Mouse (Mus musculus) lung, embryonic 15.5 days (tissue): Measurements from ENCODE around the gene Tmem18. TPM values are rescaled to one million over a fixed set of nuclear protein-coding genes. Genes with fewer than 3 reads are reported as not detected.

ENCODE experiments used
- ATAC-seq: fragments of 200-750 bp; cut with Nextera tagmentation; 2 replicates; pipeline ENCODE4 v1.8.0; 2017; ENCODE audit warnings: moderate number of reproducible peaks, borderline replicate concordance; ENCODE audit not compliant: low FRiP score, low TSS enrichment; ENCODE audit errors: extremely low read depth
- H3K27ac ChIP-seq: fragments of 300-500 bp; sonication (generic); 2 replicates; pipeline ENCODE4 v1.5.1; 2015; ENCODE audit warnings: moderate library complexity, mild to moderate bottlenecking, inconsistent platforms
- H3K27me3 ChIP-seq: fragments of 300-500 bp; sonication (generic); 2 replicates; pipeline ENCODE4 v1.6.1; 2015; ENCODE audit warnings: inconsistent platforms
- H3K36me3 ChIP-seq: fragments of 300-500 bp; sonication (generic); 2 replicates; pipeline ENCODE4 v1.6.1; 2015; ENCODE audit warnings: inconsistent platforms
- H3K4me1 ChIP-seq: fragments of 300-500 bp; sonication (generic); 2 replicates; pipeline ENCODE4 v1.6.1; 2015; ENCODE audit warnings: inconsistent platforms
- H3K4me2 ChIP-seq: fragments of 300-500 bp; sonication (generic); 2 replicates; pipeline ENCODE4 v1.6.1; 2015; ENCODE audit warnings: inconsistent platforms, mild to moderate bottlenecking, moderate library complexity
- H3K4me3 ChIP-seq: fragments of 300-500 bp; sonication (generic); 2 replicates; pipeline ENCODE4 v1.5.1; 2015; ENCODE audit warnings: mild to moderate bottlenecking, inconsistent platforms
- H3K9ac ChIP-seq: fragments of 300-500 bp; sonication (generic); 2 replicates; pipeline ENCODE4 v1.6.1; 2015; ENCODE audit warnings: inconsistent platforms
- H3K9me3 ChIP-seq: fragments of 300-500 bp; sonication (generic); 2 replicates; pipeline ENCODE4 v1.6.1; 2016; ENCODE audit warnings: inconsistent platforms
- WGBS: fragments of 180-500 bp; shearing (Covaris S2); methylation state at CpG from one replicate; pipeline ENCODE4 v1.1.7; 2015; 5-methylcytosine and 5-hydroxymethylcytosine counted together
- microRNA-seq: library from miRNA; unstranded; fragments of <30 nt; microRNA quantifications from one replicate; pipeline ENCODE4, GENCODE M21; 2016
- polyA plus RNA-seq: library from polyadenylated mRNA; unstranded; fragments of >200 nt; fragmentation: Nextera tagmentation; extraction: Ambion mirVana; gene quantifications from 2 replicates; pipeline ENCODE4 v1.2.1, GENCODE M21; 2015

The Tmem18 gene
- polyA plus RNA-seq, 1 experiment from 2014 or later: 32.4 TPM

DNA sequence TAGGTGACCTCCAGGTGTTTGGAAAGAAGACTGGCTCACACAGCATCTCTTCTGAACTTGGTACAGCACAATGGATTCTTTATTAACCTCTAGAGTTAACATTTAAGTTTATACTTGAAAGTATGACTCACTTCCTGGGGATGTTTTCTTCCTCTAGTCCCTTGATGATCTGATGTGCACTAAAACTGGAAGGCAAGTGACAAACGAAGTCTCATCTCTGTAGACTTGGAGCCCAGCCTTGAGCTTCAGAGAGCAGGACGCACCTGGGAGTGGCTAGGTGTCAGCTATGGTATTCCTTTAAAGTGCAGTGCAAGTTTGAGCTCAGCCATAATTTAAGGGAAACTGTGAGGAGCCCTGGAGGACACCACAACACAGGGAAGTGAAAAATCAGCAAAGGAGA lies 15.2 kb downstream of the Tmem18 start:
- Histone ChIP-seq H3K9ac (no peak overlapping the region), H3K36me3 (no peaks in the 10 kb centered on the region), H3K9me3 (no peaks in the 10 kb centered on the region), H3K4me2 (no peak overlapping the region), H3K27ac (peak overlapping the region; percentile 55; the same call in 1 of the 2 replicates), H3K27me3 (no peaks in the 10 kb centered on the region), H3K4me3 (no peak overlapping the region), H3K4me1 (peaks cover 12% of the 10 kb centered on the region; the same call in 1 of the 2 replicates)
- 49% methylated on average over 2 of the region's 2 CpGs for WGBS
- ATAC-seq: 0 out of 2 replicates have a peak, but pooled peaks have one; percentile 24

DNA sequence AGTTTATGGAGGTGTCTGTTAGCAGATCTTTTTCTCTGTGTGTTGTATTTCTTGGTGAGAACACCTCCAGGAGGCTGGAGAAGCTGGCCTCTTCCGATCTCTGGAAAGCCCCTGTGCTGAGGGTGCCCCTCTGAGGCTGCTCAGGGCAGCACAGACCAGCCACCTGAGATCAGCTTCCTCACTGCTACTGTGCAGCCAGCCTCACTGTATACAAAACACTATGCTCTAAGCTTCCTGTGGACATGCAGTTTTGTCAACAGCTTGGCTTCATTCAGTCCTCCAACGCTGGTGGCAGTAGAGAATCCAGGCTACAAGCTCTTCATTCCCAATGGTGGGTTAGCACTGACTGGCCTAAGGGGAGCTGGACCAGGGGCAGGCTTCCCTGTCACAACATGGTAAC lies 15.8 kb downstream of the Tmem18 start:
- H3K9me3 ChIP-seq: no peaks in the 10 kb centered on the region
- H3K27me3 ChIP-seq: no peaks in the 10 kb centered on the region
- H3K4me3 ChIP-seq: no peak overlapping the region
- H3K9ac ChIP-seq: no peak overlapping the region
- peak; percentile 36; the same call in 1 of the 2 replicates for ATAC-seq
- H3K36me3 ChIP-seq: no peaks in the 10 kb centered on the region
- 62% methylated on average over 2 of the region's 2 CpGs for WGBS
- H3K4me1 ChIP-seq: peaks cover 12% of the 10 kb centered on the region; the same call in 1 of the 2 replicates
- H3K27ac ChIP-seq: peak overlapping the region; percentile 55
- no peak overlapping the region for H3K4me2 ChIP-seq

GRCm38 (mm10) chr12:30604012-30604411 lies 19.8 kb downstream of the Tmem18 start:
- no peak overlapping the region for H3K9ac ChIP-seq
- no peak overlapping the region for H3K27ac ChIP-seq
- WGBS: 69% methylated on average over 9 of the region's 9 CpGs
- no peaks in the 10 kb centered on the region for H3K36me3 ChIP-seq
- no peaks in the 10 kb centered on the region for H3K9me3 ChIP-seq
- H3K27me3 ChIP-seq: no peaks in the 10 kb centered on the region
- ATAC-seq: no peak
- H3K4me3 ChIP-seq: no peak overlapping the region
- H3K4me2 ChIP-seq: no peak overlapping the region
- peaks cover 14% of the 10 kb centered on the region; the same call in 1 of the 2 replicates for H3K4me1 ChIP-seq

DNA sequence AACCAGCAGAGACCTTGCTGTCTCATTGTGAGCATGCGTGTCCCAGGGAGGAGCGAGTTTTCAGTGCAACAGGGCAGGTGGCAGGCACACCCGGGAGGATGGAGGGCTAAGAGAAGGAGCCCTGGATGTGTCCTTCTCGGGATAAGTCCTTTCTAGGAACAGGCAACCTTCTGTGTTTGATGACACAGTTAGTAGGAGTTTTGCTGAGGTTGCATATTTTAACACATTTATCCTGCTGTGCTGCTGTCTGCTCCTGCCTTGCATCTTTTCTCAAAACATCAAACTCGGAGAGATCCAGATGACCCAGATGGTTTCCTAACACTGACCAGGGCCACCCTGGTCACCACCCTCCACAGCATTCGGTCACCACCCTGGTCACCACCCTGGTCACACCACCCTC lies 20.6 kb downstream of the Tmem18 start:
- Histone ChIP-seq H3K27me3 (no peaks in the 10 kb centered on the region), H3K4me3 (no peak overlapping the region), H3K4me1 (0 out of 2 replicates have a peak, but pooled peaks cover 9% of the 10 kb centered on the region), H3K9me3 (no peaks in the 10 kb centered on the region), H3K4me2 (no peak overlapping the region), H3K9ac (no peak overlapping the region), H3K27ac (no peak overlapping the region), H3K36me3 (no peaks in the 10 kb centered on the region)
- no peak for ATAC-seq
- WGBS: 81% methylated on average over 6 of the region's 6 CpGs

- H3K27ac ChIP-seq: no peak overlapping the region
- H3K4me3 ChIP-seq: no peak overlapping the region
- WGBS: 71% methylated on average over 6 of the region's 6 CpGs
- no peaks in the 10 kb centered on the region for H3K36me3 ChIP-seq
- no peak overlapping the region for H3K9ac ChIP-seq
- no peaks in the 10 kb centered on the region for H3K9me3 ChIP-seq
- no peak overlapping the region for H3K4me2 ChIP-seq
- 0 out of 2 replicates have a peak, but pooled peaks cover 8% of the 10 kb centered on the region for H3K4me1 ChIP-seq
- no peak for ATAC-seq
- H3K27me3 ChIP-seq: no peaks in the 10 kb centered on the region
Measured at GRCm38 (mm10) chr12:30605941-30606340, 21.7 kb downstream of the Tmem18 start.

GRCm38 (mm10) chr12:30606743-30607142 lies 22.5 kb downstream of the Tmem18 start:
- ATAC-seq: no peak
- H3K4me2 ChIP-seq: no peak overlapping the region
- H3K9me3 ChIP-seq: no peaks in the 10 kb centered on the region
- no peak overlapping the region for H3K4me3 ChIP-seq
- no peak overlapping the region for H3K9ac ChIP-seq
- H3K27me3 ChIP-seq: no peaks in the 10 kb centered on the region
- WGBS: 72% methylated on average over 8 of the region's 8 CpGs
- 0 out of 2 replicates have a peak, but pooled peaks cover 8% of the 10 kb centered on the region for H3K4me1 ChIP-seq
- H3K36me3 ChIP-seq: no peaks in the 10 kb centered on the region
- no peak overlapping the region for H3K27ac ChIP-seq

- Histone ChIP-seq H3K27me3 (no peaks in the 10 kb centered on the region), H3K4me3 (no peak overlapping the region), H3K36me3 (no peaks in the 10 kb centered on the region), H3K9me3 (no peaks in the 10 kb centered on the region), H3K9ac (no peak overlapping the region; the same call in 1 of the 2 replicates), H3K4me2 (peak overlapping the region; percentile 5), H3K27ac (peak overlapping the region; percentile 58), H3K4me1 (0 out of 2 replicates have a peak, but pooled peaks cover 6% of the 10 kb centered on the region)
- peak; percentile 87 for ATAC-seq
- WGBS: 12% methylated on average over 8 of the region's 8 CpGs
Measured at GRCm38 (mm10) chr12:30618425-30618824, 34.2 kb downstream of the Tmem18 start.

- H3K4me1 ChIP-seq: peaks cover 3% of the 10 kb centered on the region; the same call in 1 of the 2 replicates
- no peak overlapping the region for H3K9ac ChIP-seq
- 38% methylated on average over 5 of the region's 5 CpGs for WGBS
- no peaks in the 10 kb centered on the region for H3K36me3 ChIP-seq
- no peak overlapping the region; the same call in 1 of the 2 replicates for H3K27ac ChIP-seq
- H3K4me2 ChIP-seq: no peak overlapping the region
- no peaks in the 10 kb centered on the region for H3K27me3 ChIP-seq
- H3K9me3 ChIP-seq: no peaks in the 10 kb centered on the region
- peak; percentile 76; the same call in 1 of the 2 replicates for ATAC-seq
- no peak overlapping the region for H3K4me3 ChIP-seq
Measured at GRCm38 (mm10) chr12:30628466-30628865, 44.2 kb downstream of the Tmem18 start.

DNA sequence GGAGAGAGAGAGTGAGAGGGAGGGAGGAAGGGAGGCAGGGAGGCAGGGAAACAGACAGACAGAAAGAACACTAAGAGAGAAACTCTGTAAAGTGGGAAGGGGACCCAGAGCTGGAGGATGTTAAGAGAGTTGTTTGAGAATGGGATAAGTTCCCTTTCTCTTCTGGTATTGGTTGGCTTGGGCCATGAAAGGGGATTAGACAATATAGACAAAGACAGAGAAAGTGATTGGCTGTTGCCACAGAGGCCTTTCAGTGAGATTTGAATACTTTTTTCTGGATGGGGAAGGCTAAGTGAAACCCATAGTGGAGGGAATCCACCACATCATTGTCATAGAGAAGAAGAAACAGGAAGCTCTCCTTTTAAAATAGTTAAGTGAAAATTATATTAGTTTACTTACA lies 50.3 kb downstream of the Tmem18 start:
- H3K9ac ChIP-seq: no peak overlapping the region
- no peaks in the 10 kb centered on the region for H3K9me3 ChIP-seq
- ATAC-seq: no peak
- no peaks in the 10 kb centered on the region for H3K4me1 ChIP-seq
- no peaks in the 10 kb centered on the region for H3K36me3 ChIP-seq
- H3K4me3 ChIP-seq: no peak overlapping the region
- H3K4me2 ChIP-seq: no peak overlapping the region
- H3K27me3 ChIP-seq: no peaks in the 10 kb centered on the region
- H3K27ac ChIP-seq: no peak overlapping the region

Small RNA genes within 50 kb of the gene (microRNA-seq; reads per million reads assigned to microRNA genes)
- not detected for gene Gm25243

Other genes with a start within 250 kb of the Tmem18 start
- gene Sntg2, start 211.1 kb upstream of the Tmem18 start, polyA plus RNA-seq: 12.2 and 14.4 TPM in 2 replicates